Mouse (Mus musculus) T-cell, adult 2 months (primary cell): ENCODE results near the gene Taf8.
A peak's percentile ranks its signal among the peaks of the same experiment; 100 is the strongest.
"Not testable (repeated sequence)": the region's sequence is repeated elsewhere in the genome, so short reads cannot be mapped to it uniquely, and the experiment has no call there.

Experiments
- DNase-seq: peaks from one replicate; pipeline ENCODE4 v3.0.0; 2022; ENCODE audit warnings: low spot score

Taf8 gene

GRCm38 (mm10) chr17:47516232-47516631 lies 14.1 kb upstream of the Taf8 start:
- peak; percentile 53 for DNase-seq

GRCm38 (mm10) chr17:47515180-47515844 lies 13.2 kb upstream of the Taf8 start:
- DNase-seq, result no peak

GRCm38 (mm10) chr17:47512956-47513775 lies 11.1 kb upstream of the Taf8 start:
- DNase-seq, result no peak

- peak; percentile 98 for DNase-seq
Measured at GRCm38 (mm10) chr17:47511111-47512020, 9.3 kb upstream of the Taf8 start.

- DNase-seq, result no peak
Measured at GRCm38 (mm10) chr17:47509031-47509705, 7.1 kb upstream of the Taf8 start.

GRCm38 (mm10) chr17:47508012-47508608 lies 6.0 kb upstream of the Taf8 start:
- DNase-seq, result peak; percentile 96

- no peak for DNase-seq
Measured at GRCm38 (mm10) chr17:47507523-47507922, 5.4 kb upstream of the Taf8 start.

- DNase-seq, result no peak
Measured at GRCm38 (mm10) chr17:47506697-47507096, 4.6 kb upstream of the Taf8 start.

GRCm38 (mm10) chr17:47506042-47506441 lies 4.0 kb upstream of the Taf8 start:
- no peak for DNase-seq

GRCm38 (mm10) chr17:47505566-47505965 lies 3.5 kb upstream of the Taf8 start:
- DNase-seq, result no peak

GRCm38 (mm10) chr17:47504941-47505346 lies 2.9 kb upstream of the Taf8 start, which contains the start of gene Ccnd3:
Gene Ccnd3, plus strand, starts transcription at chr17:47505051.
- DNase-seq, result peak; percentile 82

- DNase-seq, result no peak
Measured at GRCm38 (mm10) chr17:47504228-47504627, 2.1 kb upstream of the Taf8 start.

- no peak for DNase-seq
Measured at GRCm38 (mm10) chr17:47503689-47504088, 1.6 kb upstream of the Taf8 start.

- not testable (repeated sequence) for DNase-seq
Measured at GRCm38 (mm10) chr17:47502707-47503045, 584 bp upstream of the Taf8 start.

GRCm38 (mm10) chr17:47501531-47501930 lies 561 bp downstream of the Taf8 start:
- no peak for DNase-seq

- no peak for DNase-seq
Measured at GRCm38 (mm10) chr17:47494132-47494531, 8.0 kb downstream of the Taf8 start.

GRCm38 (mm10) chr17:47493653-47494052 lies 8.4 kb downstream of the Taf8 start:
- no peak for DNase-seq

GRCm38 (mm10) chr17:47492731-47493130 lies 9.4 kb downstream of the Taf8 start:
- no peak for DNase-seq

GRCm38 (mm10) chr17:47490791-47491190 lies 11.3 kb downstream of the Taf8 start:
- DNase-seq, result no peak

- no peak for DNase-seq
Measured at GRCm38 (mm10) chr17:47485791-47486190, 16.3 kb downstream of the Taf8 start.

GRCm38 (mm10) chr17:47484993-47485392 lies 17.1 kb downstream of the Taf8 start:
- DNase-seq, result no peak
